Mouse (Mus musculus) forebrain, embryonic 15.5 days (tissue): ENCODE data around the gene Gpr37l1. TPM values are rescaled to one million over a fixed set of nuclear protein-coding genes. Genes with fewer than 3 reads are reported as not detected.

Experiments used
- ATAC-seq: fragments of 200-750 bp; cut with Nextera tagmentation; replicated peaks from 2 replicates; pipeline ENCODE4 v1.8.0; 2017; ENCODE audit warnings: mild to moderate bottlenecking, moderate TSS enrichment, moderate library complexity
- H3K27ac ChIP-seq: fragments of 300-500 bp; sonication (generic); replicated peaks from 2 replicates; pipeline ENCODE4 v1.5.1; 2015; ENCODE audit warnings: mild to moderate bottlenecking, inconsistent platforms
- H3K27me3 ChIP-seq: fragments of 300-500 bp; sonication (generic); 2 replicates; pipeline ENCODE4 v1.6.1; 2015; ENCODE audit warnings: inconsistent platforms
- H3K36me3 ChIP-seq: fragments of 300-500 bp; sonication (generic); 2 replicates; pipeline ENCODE4 v1.6.1; 2015; ENCODE audit warnings: mild to moderate bottlenecking, inconsistent platforms
- H3K4me1 ChIP-seq: fragments of 300-500 bp; sonication (generic); 2 replicates; pipeline ENCODE4 v1.6.1; 2015; ENCODE audit warnings: inconsistent platforms
- H3K4me2 ChIP-seq: fragments of 300-500 bp; sonication (generic); replicated peaks from 2 replicates; pipeline ENCODE4 v1.6.1; 2015; ENCODE audit warnings: mild to moderate bottlenecking, inconsistent platforms
- H3K4me3 ChIP-seq: fragments of 300-500 bp; sonication (generic); 2 replicates; pipeline ENCODE4 v1.5.1; 2015; ENCODE audit warnings: mild to moderate bottlenecking, inconsistent platforms
- H3K9ac ChIP-seq: fragments of 300-500 bp; sonication (generic); replicated peaks from 2 replicates; pipeline ENCODE4 v1.6.1; 2015; ENCODE audit warnings: mild to moderate bottlenecking, inconsistent platforms
- H3K9me3 ChIP-seq: fragments of 300-500 bp; sonication (generic); 2 replicates; pipeline ENCODE4 v1.6.1; 2016; ENCODE audit warnings: inconsistent platforms
- WGBS: fragments of 180-500 bp; shearing (Covaris S2); methylation state at CpG from one replicate; pipeline ENCODE4 v1.1.7; 2015; ENCODE audit warnings: mixed read lengths; 5-methylcytosine and 5-hydroxymethylcytosine counted together
- polyA plus RNA-seq: library from polyadenylated mRNA; unstranded; fragments of >200 nt; fragmentation: Nextera tagmentation; extraction: Ambion mirVana; gene quantifications from 2 replicates; pipeline ENCODE4 v1.2.1, GENCODE M21; 2015

Gene Gpr37l1
- polyA plus RNA-seq, 1 experiment from 2014 or later = 0.33 TPM

- no peak overlapping the region for H3K27ac ChIP-seq
- H3K4me3 ChIP-seq = no peak overlapping the region
- peaks cover 14% of the 10 kb centered on the region for H3K4me1 ChIP-seq
- ATAC-seq = no peak
- H3K36me3 ChIP-seq = no peaks in the 10 kb centered on the region
- no peaks in the 10 kb centered on the region for H3K27me3 ChIP-seq
- no peak overlapping the region for H3K9ac ChIP-seq
- H3K4me2 ChIP-seq = no peak overlapping the region
- no peaks in the 10 kb centered on the region for H3K9me3 ChIP-seq
- WGBS = 92% methylated on average over 2 of the region's 2 CpGs
Observed at GRCm38 (mm10) chr1:135143940-135144339, 23.5 kb downstream of the Gpr37l1 start.

GRCm38 (mm10) chr1:135142452-135142851 lies 25.0 kb downstream of the Gpr37l1 start:
- Histone ChIP-seq H3K27ac (no peak overlapping the region), H3K4me3 (no peak overlapping the region), H3K4me2 (no peak overlapping the region), H3K4me1 (peaks cover 3% of the 10 kb centered on the region), H3K9ac (no peak overlapping the region), H3K27me3 (no peaks in the 10 kb centered on the region), H3K36me3 (no peaks in the 10 kb centered on the region), H3K9me3 (no peaks in the 10 kb centered on the region)
- no peak for ATAC-seq
- 75% methylated on average over 2 of the region's 2 CpGs for WGBS

GRCm38 (mm10) chr1:135139906-135140305 lies 27.6 kb downstream of the Gpr37l1 start:
- H3K27ac ChIP-seq = no peak overlapping the region
- H3K4me1 ChIP-seq = no peaks in the 10 kb centered on the region
- H3K27me3 ChIP-seq = no peaks in the 10 kb centered on the region
- 67% methylated on average over 2 of the region's 2 CpGs for WGBS
- H3K4me2 ChIP-seq = no peak overlapping the region
- no peak for ATAC-seq
- no peak overlapping the region for H3K4me3 ChIP-seq
- H3K36me3 ChIP-seq = no peaks in the 10 kb centered on the region
- H3K9ac ChIP-seq = no peak overlapping the region
- H3K9me3 ChIP-seq = no peaks in the 10 kb centered on the region

- no peak overlapping the region for H3K4me2 ChIP-seq
- H3K9me3 ChIP-seq = no peaks in the 10 kb centered on the region
- H3K36me3 ChIP-seq = no peaks in the 10 kb centered on the region
- no peak overlapping the region for H3K9ac ChIP-seq
- H3K27me3 ChIP-seq = no peaks in the 10 kb centered on the region
- H3K4me1 ChIP-seq = no peaks in the 10 kb centered on the region
- no peak overlapping the region for H3K4me3 ChIP-seq
- no peak; the same call in 1 of the 2 replicates for ATAC-seq
- no peak overlapping the region for H3K27ac ChIP-seq
- WGBS = 5% methylated on average over 1 of the region's 1 CpGs
Observed at GRCm38 (mm10) chr1:135136500-135136899, 31.0 kb downstream of the Gpr37l1 start.

GRCm38 (mm10) chr1:135135111-135135787 lies 32.2 kb downstream of the Gpr37l1 start:
- H3K27me3 ChIP-seq = no peaks in the 10 kb centered on the region
- no peaks in the 10 kb centered on the region for H3K4me1 ChIP-seq
- no peak overlapping the region for H3K27ac ChIP-seq
- 92% methylated on average over 8 of the region's 8 CpGs for WGBS
- no peak overlapping the region for H3K4me3 ChIP-seq
- H3K9ac ChIP-seq = no peak overlapping the region
- no peak overlapping the region for H3K4me2 ChIP-seq
- no peak for ATAC-seq
- H3K36me3 ChIP-seq = no peaks in the 10 kb centered on the region
- H3K9me3 ChIP-seq = no peaks in the 10 kb centered on the region

- H3K4me1 ChIP-seq = no peaks in the 10 kb centered on the region
- no peak overlapping the region for H3K4me2 ChIP-seq
- H3K36me3 ChIP-seq = no peaks in the 10 kb centered on the region
- 87% methylated on average over 10 of the region's 10 CpGs for WGBS
- H3K4me3 ChIP-seq = no peak overlapping the region
- no peaks in the 10 kb centered on the region for H3K27me3 ChIP-seq
- H3K27ac ChIP-seq = no peak overlapping the region
- no peak for ATAC-seq
- H3K9me3 ChIP-seq = no peaks in the 10 kb centered on the region
- H3K9ac ChIP-seq = no peak overlapping the region
Observed at GRCm38 (mm10) chr1:135133678-135134435, 33.6 kb downstream of the Gpr37l1 start.

- H3K4me3 ChIP-seq = no peak overlapping the region
- H3K4me1 ChIP-seq = no peaks in the 10 kb centered on the region
- no peak overlapping the region for H3K4me2 ChIP-seq
- H3K27me3 ChIP-seq = no peaks in the 10 kb centered on the region
- no peak for ATAC-seq
- H3K9me3 ChIP-seq = no peaks in the 10 kb centered on the region
- H3K9ac ChIP-seq = no peak overlapping the region
- 94% methylated on average over 9 of the region's 9 CpGs for WGBS
- H3K27ac ChIP-seq = no peak overlapping the region
- H3K36me3 ChIP-seq = no peaks in the 10 kb centered on the region
Observed at GRCm38 (mm10) chr1:135132893-135133369, 34.5 kb downstream of the Gpr37l1 start.

GRCm38 (mm10) chr1:135132473-135132872 lies 35.0 kb downstream of the Gpr37l1 start, which contains the start of gene Ptpn7:
Gene Ptpn7, plus strand, starts transcription at chr1:135132700.
- 42% methylated on average over 10 of the region's 10 CpGs for WGBS
- no peak for ATAC-seq

GRCm38 (mm10) chr1:135131560-135131959 lies 35.9 kb downstream of the Gpr37l1 start:
- Histone ChIP-seq H3K4me1 (no peaks in the 10 kb centered on the region), H3K9me3 (no peaks in the 10 kb centered on the region), H3K27me3 (no peaks in the 10 kb centered on the region), H3K27ac (no peak overlapping the region), H3K4me2 (no peak overlapping the region), H3K9ac (no peak overlapping the region), H3K36me3 (no peaks in the 10 kb centered on the region), H3K4me3 (no peak overlapping the region)
- no peak for ATAC-seq
- 66% methylated on average over 8 of the region's 8 CpGs for WGBS

More at GRCm38 (mm10) chr1:135132473-135132872, 35.0 kb downstream of the Gpr37l1 start, which contains the start of gene Ptpn7:
- no peak within 1 kb of the TSS for H3K4me3 ChIP-seq
- H3K4me1 ChIP-seq = no peaks in the 10 kb centered on the region
- no peak within 1 kb of the TSS for H3K4me2 ChIP-seq
- H3K9me3 ChIP-seq = no peaks in the 10 kb centered on the region
- no peaks in the 10 kb centered on the region for H3K36me3 ChIP-seq
- no peaks in the 10 kb centered on the region for H3K27me3 ChIP-seq
- H3K9ac ChIP-seq = no peak within 1 kb of the TSS
- H3K27ac ChIP-seq = no peak within 1 kb of the TSS

GRCm38 (mm10) chr1:135131034-135131433 lies 36.4 kb downstream of the Gpr37l1 start:
- WGBS = 49% methylated on average over 6 of the region's 6 CpGs
- H3K9me3 ChIP-seq = no peaks in the 10 kb centered on the region
- no peak overlapping the region for H3K27ac ChIP-seq
- no peak overlapping the region for H3K4me3 ChIP-seq
- no peaks in the 10 kb centered on the region for H3K4me1 ChIP-seq
- no peaks in the 10 kb centered on the region for H3K27me3 ChIP-seq
- H3K4me2 ChIP-seq = no peak overlapping the region
- no peak for ATAC-seq
- H3K36me3 ChIP-seq = no peaks in the 10 kb centered on the region
- no peak overlapping the region for H3K9ac ChIP-seq

GRCm38 (mm10) chr1:135130376-135131018 lies 37.0 kb downstream of the Gpr37l1 start:
- H3K4me2 ChIP-seq = no peak overlapping the region
- no peak overlapping the region for H3K27ac ChIP-seq
- no peaks in the 10 kb centered on the region for H3K36me3 ChIP-seq
- WGBS = 70% methylated on average over 2 of the region's 2 CpGs
- H3K4me3 ChIP-seq = no peak overlapping the region
- H3K4me1 ChIP-seq = no peaks in the 10 kb centered on the region
- H3K9ac ChIP-seq = no peak overlapping the region
- ATAC-seq = no peak
- H3K9me3 ChIP-seq = no peaks in the 10 kb centered on the region
- H3K27me3 ChIP-seq = no peaks in the 10 kb centered on the region

- Histone ChIP-seq H3K27ac (no peak overlapping the region), H3K9ac (no peak overlapping the region), H3K4me1 (no peaks in the 10 kb centered on the region), H3K4me2 (no peak overlapping the region), H3K36me3 (no peaks in the 10 kb centered on the region), H3K4me3 (no peak overlapping the region), H3K9me3 (no peaks in the 10 kb centered on the region), H3K27me3 (no peaks in the 10 kb centered on the region)
- WGBS = 59% methylated on average over 9 of the region's 9 CpGs
- ATAC-seq = no peak
Observed at GRCm38 (mm10) chr1:135129543-135130183, 37.8 kb downstream of the Gpr37l1 start.
